Mouse (Mus musculus) kidney, adult 2 months (tissue): ENCODE data around the gene 5730596B20Rik.

Experiments
- CTCF ChIP-seq: fragments of 200-500 bp; conservative IDR thresholded peaks from 2 replicates; pipeline ENCODE4 v1.5.1; 2011; ENCODE audit warnings: low read depth, mild to moderate bottlenecking, control low read depth, low read length, moderate library complexity, mixed read lengths; ENCODE audit not compliant: insufficient read depth, insufficient read length
- POLR2A ChIP-seq: fragments of 200-500 bp; IDR thresholded peaks from one replicate; pipeline ENCODE4 v1.6.1; 2011; ENCODE audit warnings: low read depth, low read length, control low read depth

DNA sequence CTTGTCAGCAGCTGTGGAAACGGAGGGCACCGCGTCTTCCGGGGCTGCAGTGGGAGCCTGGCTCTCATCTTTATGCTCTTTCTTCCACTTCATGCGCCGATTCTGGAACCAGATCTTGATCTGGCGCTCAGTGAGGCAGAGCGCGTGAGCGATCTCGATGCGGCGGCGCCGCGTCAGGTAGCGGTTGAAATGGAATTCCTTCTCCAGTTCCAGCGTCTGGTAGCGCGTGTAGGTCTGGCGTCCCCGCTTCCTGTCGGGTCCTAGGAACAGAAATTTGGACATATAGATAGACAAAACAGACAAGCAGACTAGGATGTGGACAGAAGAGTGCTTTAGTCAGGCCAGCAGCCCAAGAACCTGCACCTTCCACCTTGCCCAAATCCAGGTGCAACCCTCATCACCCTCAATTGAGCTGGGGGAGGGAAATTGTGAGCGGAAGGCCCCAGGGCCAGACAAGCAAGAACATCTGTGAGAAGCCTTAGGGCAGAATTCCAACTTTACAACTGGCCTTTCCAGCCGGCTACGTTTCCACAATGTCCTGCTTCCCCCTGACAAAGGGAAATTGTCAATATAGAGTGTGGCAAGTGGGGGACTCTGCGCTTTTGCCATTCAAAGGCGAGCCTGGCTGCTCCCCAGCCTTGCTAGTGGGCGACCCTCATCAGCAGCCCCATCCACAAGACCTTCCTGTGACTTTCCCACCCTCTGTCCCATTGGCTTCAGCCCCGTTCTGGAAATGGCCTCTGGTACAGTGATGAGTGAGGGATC is 38.7 kb downstream of the 5730596B20Rik start:
- TF ChIP-seq CTCF (no peak), POLR2A (no peak)
